ENCODE assay signal across 29 mouse cellular contexts in the genomic region with DNA sequence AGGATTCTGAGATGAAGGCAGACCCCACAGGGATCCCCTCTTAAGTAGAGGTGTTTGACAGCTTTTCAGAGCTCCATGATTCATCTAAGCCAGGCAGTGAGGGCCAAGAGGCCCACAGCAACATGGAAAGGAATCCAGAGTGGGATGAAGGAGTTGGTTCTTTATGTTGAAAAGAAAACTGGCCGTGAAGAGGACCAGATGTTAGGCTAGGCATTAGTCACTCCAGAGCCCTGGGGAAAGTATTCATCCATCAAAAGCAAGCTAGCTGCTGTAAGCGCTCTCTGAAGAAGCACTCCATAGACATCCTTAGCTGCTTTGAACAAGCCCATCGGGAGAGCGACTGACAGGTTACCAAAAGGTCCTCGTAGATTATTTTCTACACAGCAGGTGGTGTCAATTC.
DNase-seq lines count a peak whose midpoint lies in the region; ATAC-seq and TF ChIP-seq lines count a peak whose summit lies in the region.
"Had no signal": no experiment of that assay in that cellular context is flagged by ENCODE, and none has a peak within 500 bp of the region (broad histone marks: within the 10 kb centered on the region; RNA-seq: fewer than 3 reads in every experiment).

No protein-coding gene starts in this region.

- no peak overlapping the region for H3K27ac ChIP-seq in lung, postnatal 0 days (ENCODE audit: low read length)
- no peak overlapping the region for H3K27ac ChIP-seq in hindbrain, embryonic 16.5 days (ENCODE audit: low read depth, low read length)
- H3K27ac ChIP-seq: heart, adult 2 months; limb, embryonic 12.5 days; liver, embryonic 12.5 days; midbrain, embryonic 13.5 days; stomach, postnatal 0 days had no signal

- ATAC-seq in lung, postnatal 0 days: no peak
- no peak for ATAC-seq in hindbrain, embryonic 16.5 days
- ATAC-seq: CD4-positive, CD25-positive, alpha-beta regulatory T cell, adult 4 months; forebrain, embryonic 14.5 days; intestine, embryonic 16.5 days; liver, embryonic 12.5 days; liver, postnatal 0 days; midbrain, embryonic 13.5 days had no signal

- no peaks in the 10 kb centered on the region for H3K36me3 ChIP-seq in lung, postnatal 0 days (ENCODE audit: insufficient read depth, low read length)
- H3K36me3 ChIP-seq in hindbrain, embryonic 16.5 days (ENCODE audit: control insufficient read depth, insufficient read depth, low read length): no peaks in the 10 kb centered on the region
- H3K36me3 ChIP-seq: heart, embryonic 12.5 days; limb, embryonic 12.5 days; liver, embryonic 12.5 days; midbrain, embryonic 13.5 days had no signal

- no peak for TF ChIP-seq EP300 in lung, postnatal 0 days (IDR thresholded peaks at IDR 0.05)

- H3K4me3 ChIP-seq in lung, postnatal 0 days (ENCODE audit: low read depth, low read length): no peak overlapping the region
- no peak overlapping the region for H3K4me3 ChIP-seq in lung, adult 2 months (replicated peaks; ENCODE audit: extremely low read depth, low read depth, low read length)
- no peak overlapping the region for H3K4me3 ChIP-seq in hindbrain, embryonic 16.5 days (ENCODE audit: low read length)
- H3K4me3 ChIP-seq: heart, adult 2 months; heart, embryonic 12.5 days; limb, embryonic 12.5 days; liver, embryonic 12.5 days; midbrain, embryonic 13.5 days had no signal

- no peak for TF ChIP-seq CTCF in lung, postnatal 0 days (IDR thresholded peaks at IDR 0.05)
- TF ChIP-seq CTCF in lung, adult 2 months (IDR thresholded peaks at IDR 0.05; ENCODE audit: insufficient read depth, low read length): no peak
- TF ChIP-seq CTCF in brain, embryonic 14.5 days (IDR thresholded peaks at IDR 0.05; ENCODE audit: borderline replicate concordance, extremely low read depth, insufficient read depth, insufficient read length): no peak

- H3K9ac ChIP-seq in lung, postnatal 0 days (replicated peaks; ENCODE audit: low read depth): no peak overlapping the region
- H3K9ac ChIP-seq in hindbrain, embryonic 16.5 days (ENCODE audit: low read depth, low read length): no peak overlapping the region
- H3K9ac ChIP-seq: heart, embryonic 12.5 days; limb, embryonic 12.5 days; liver, embryonic 12.5 days; liver, postnatal 0 days; midbrain, embryonic 13.5 days had no signal

- TF ChIP-seq POLR2A in lung, adult 2 months (IDR thresholded peaks at IDR 0.05; ENCODE audit: borderline replicate concordance, extremely low read depth, low read depth, low read length): no peak
- no peak for TF ChIP-seq POLR2A in brain, embryonic 14.5 days (IDR thresholded peaks at IDR 0.05; ENCODE audit: borderline replicate concordance, extremely low read depth, insufficient read depth, insufficient read length, poor library complexity, severe bottlenecking)

- no peaks in the 10 kb centered on the region for H3K4me1 ChIP-seq in lung, postnatal 0 days (ENCODE audit: insufficient read depth, low read depth, low read length)
- no peaks in the 10 kb centered on the region for H3K4me1 ChIP-seq in lung, adult 2 months (ENCODE audit: control insufficient read depth, insufficient read depth, low read length)
- no peaks in the 10 kb centered on the region for H3K4me1 ChIP-seq in hindbrain, embryonic 16.5 days (ENCODE audit: control insufficient read depth, insufficient read depth, low read depth, low read length)

- intact Hi-C loops in heart, postnatal 25 days (cut with DNase I): no loop called here

- no peaks in the 10 kb centered on the region for H3K9me3 ChIP-seq in lung, postnatal 0 days (ENCODE audit: low read length)
- H3K9me3 ChIP-seq in hindbrain, embryonic 16.5 days (ENCODE audit: control insufficient read depth, low read length): no peaks in the 10 kb centered on the region
- H3K9me3 ChIP-seq: heart, embryonic 12.5 days; limb, embryonic 12.5 days; liver, embryonic 12.5 days; midbrain, embryonic 13.5 days had no signal

- peak; percentile 74 for DNase-seq in heart, adult 11 months
- DNase-seq in heart, postnatal 25 days (ENCODE audit: low spot score): no peak
- DNase-seq in lung, postnatal 0 days (ENCODE audit: low spot score): peak; percentile 44
- no peak for DNase-seq in lung, adult 2 months
- DNase-seq in brain, embryonic 14.5 days (ENCODE audit: low read depth): peak; percentile 26
- DNase-seq in mesoderm, embryonic 11.5 days (ENCODE audit: low read depth, low spot score): peak; percentile 77
- no peak for DNase-seq in right cerebral cortex, postnatal 4 days
- DNase-seq: adrenal gland, postnatal 25 days; cerebellum, adult 8-10 months; cerebellum, postnatal 25 days; gastrocnemius, postnatal 36 days; heart, adult 2 months; kidney, adult 8-10 months; kidney, postnatal 14 days; liver, postnatal 0 days; lung, postnatal 14 days; right cerebral cortex, postnatal 25 days; spleen, adult 18-20 months; thymus, adult 18-20 months; thymus, postnatal 25 days had no signal

- H3K27me3 ChIP-seq in lung, postnatal 0 days (replicated peaks; ENCODE audit: insufficient read depth, low read length): no peaks in the 10 kb centered on the region
- no peaks in the 10 kb centered on the region for H3K27me3 ChIP-seq in hindbrain, embryonic 16.5 days (replicated peaks; ENCODE audit: control insufficient read depth, insufficient read depth, low read length)
- H3K27me3 ChIP-seq: heart, embryonic 12.5 days; liver, embryonic 12.5 days had no signal

- WGBS in lung, postnatal 0 days: 57% methylated on average over 5 of the region's 5 CpGs
- WGBS in lung, adult 2 months: 67% methylated on average over 5 of the region's 5 CpGs
- 66% methylated on average over 5 of the region's 5 CpGs for WGBS in hindbrain, embryonic 16.5 days

- no peak overlapping the region for H3K4me2 ChIP-seq in lung, postnatal 0 days (replicated peaks; ENCODE audit: low read depth, low read length)
- no peak overlapping the region for H3K4me2 ChIP-seq in hindbrain, embryonic 16.5 days (ENCODE audit: low read length)
- H3K4me2 ChIP-seq: limb, embryonic 12.5 days; liver, embryonic 12.5 days; midbrain, embryonic 13.5 days had no signal

Comparison
In these comparisons a context has a peak if more than half of its experiments do, and no peak if none do; other contexts are left out.
1. DNase-seq: peak in heart, adult 11 months (single experiment), lung, postnatal 0 days (single experiment), brain, embryonic 14.5 days (single experiment) and mesoderm, embryonic 11.5 days (single experiment); none in heart, postnatal 25 days (single experiment), lung, adult 2 months (single experiment) and right cerebral cortex, postnatal 4 days (single experiment).